Mouse (Mus musculus) cerebellum, adult 2 months (tissue): ENCODE measurements around the gene Igdcc3.

ENCODE experiments used
- CTCF ChIP-seq: fragments of 200-500 bp; IDR thresholded peaks from 2 replicates; pipeline ENCODE4 v1.5.1; 2011; ENCODE audit warnings: low read depth, mild to moderate bottlenecking, control low read depth, low read length, moderate library complexity, borderline replicate concordance; ENCODE audit not compliant: insufficient read depth
- POLR2A ChIP-seq: fragments of 200-500 bp; IDR thresholded peaks from 2 replicates; pipeline ENCODE4 v1.6.1; 2011; ENCODE audit warnings: low read length, control low read depth, borderline replicate concordance; ENCODE audit not compliant: insufficient read depth

GRCm38 (mm10) chr9:65217661-65218060, 76.7 kb downstream of the Igdcc3 start:
- no peak for TF ChIP-seq CTCF
- TF ChIP-seq POLR2A = no peak
